Mouse (Mus musculus) adipocyte (in vitro differentiated cells): ENCODE measurements at regions not wholly inside any gene's neighbourhood (a gene's known extent, or its start where the extent isn't known, plus 50 kb on each side); places are given as distances from the start of the nearest gene placed in this dataset.
"Not testable (repeated sequence)": the region's sequence is repeated elsewhere in the genome, so short reads cannot be mapped to it uniquely, and the experiment has no call there.

ENCODE experiments used
- DNase-seq: peaks from one replicate; pipeline ENCODE4 v3.0.0-alpha.2; 2016; ENCODE audit warnings: low spot score

DNA sequence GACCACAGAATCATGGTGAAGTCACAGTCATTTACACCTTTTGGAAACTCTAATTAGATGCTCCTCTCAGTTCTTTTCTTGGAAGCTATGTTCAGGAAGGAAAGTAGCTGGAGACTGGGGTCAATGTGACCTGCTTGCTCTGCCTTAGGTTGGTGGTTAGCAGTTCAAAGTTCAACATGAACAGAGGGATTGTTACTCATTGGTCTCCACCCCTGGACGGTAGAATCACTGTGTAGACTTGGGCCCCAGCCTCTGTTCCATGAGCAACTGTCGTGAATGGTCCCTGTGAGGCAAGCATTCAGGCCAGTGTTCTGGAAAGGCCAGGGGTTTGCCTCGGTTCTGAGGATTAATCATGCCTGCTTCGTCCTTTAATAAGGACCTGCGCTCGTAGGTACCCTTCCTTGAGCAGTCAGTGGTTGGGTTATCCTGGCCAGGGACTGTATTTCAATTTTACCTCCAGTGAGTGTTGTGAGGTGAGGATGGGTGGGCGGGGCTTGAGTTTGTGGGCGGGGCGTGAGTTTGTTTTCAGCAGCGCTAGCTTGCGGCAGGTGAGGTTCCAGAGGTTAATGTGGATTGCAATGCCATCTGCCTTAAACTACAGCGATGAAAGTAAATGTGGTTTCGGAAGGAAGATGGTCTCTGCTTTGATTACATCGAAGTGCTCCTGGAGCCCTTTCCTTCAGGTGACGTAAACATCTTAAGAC is 152.6 kb upstream of the Pou3f3 start:
- DNase-seq, result no peak

DNA sequence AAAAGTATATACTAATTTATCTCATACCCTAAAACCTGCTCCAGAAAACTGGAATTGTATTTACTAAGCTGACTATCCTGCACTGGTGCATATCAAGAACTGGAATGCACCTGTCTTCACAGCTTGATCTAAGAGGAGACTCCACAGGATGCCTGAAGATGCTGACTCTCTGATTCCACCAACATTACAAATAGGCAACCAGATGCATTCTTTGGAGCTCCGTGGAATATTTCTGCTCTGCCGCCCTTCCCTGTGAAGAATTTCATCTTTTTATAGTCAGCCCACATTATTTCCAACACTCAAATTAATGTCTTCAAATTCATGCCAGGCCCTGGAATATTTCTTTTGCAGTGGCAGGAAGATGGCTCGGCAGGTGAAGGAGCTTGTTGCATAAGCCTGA is 148.7 kb upstream of the Pou3f3 start:
- no peak for DNase-seq

DNA sequence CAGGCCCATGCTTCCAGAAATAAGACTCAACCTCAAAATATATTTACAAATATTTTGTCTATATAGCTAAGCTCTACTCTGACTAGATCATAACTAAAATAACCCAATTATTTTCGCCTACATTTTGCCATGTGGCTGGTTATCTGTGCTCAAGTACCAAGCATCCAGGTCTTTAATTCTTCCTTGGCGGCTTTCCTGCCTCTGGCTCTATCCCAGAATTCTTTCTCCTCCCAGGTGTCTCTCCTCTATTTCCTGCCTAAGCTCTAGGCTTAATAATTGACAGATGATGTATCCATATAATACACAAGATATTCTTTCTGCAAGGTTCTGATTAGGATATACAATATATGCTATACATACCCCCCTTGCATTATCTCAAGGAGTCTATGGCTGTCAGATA is 138.3 kb upstream of the Pou3f3 start:
- DNase-seq, result no peak

DNA sequence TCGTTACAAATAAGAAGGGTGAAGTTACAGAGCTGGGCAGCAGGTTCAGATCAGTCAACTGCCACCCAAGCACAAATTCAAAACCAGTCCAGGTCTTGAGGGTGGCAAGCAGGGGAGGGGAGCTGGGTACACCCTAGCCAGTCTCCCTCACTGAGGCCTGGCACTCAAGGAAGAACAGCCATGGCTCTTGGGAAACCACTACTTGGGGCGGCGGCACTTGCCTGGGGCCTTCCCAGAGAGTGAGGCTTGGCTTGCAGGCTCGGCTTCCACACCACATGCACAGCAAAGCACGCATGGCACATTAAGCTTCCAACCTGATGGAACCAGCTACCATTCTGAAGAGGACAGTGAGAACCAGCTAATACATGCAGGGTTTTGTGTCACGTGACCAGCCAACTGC is 127.9 kb upstream of the Pou3f3 start:
- no peak for DNase-seq

DNA sequence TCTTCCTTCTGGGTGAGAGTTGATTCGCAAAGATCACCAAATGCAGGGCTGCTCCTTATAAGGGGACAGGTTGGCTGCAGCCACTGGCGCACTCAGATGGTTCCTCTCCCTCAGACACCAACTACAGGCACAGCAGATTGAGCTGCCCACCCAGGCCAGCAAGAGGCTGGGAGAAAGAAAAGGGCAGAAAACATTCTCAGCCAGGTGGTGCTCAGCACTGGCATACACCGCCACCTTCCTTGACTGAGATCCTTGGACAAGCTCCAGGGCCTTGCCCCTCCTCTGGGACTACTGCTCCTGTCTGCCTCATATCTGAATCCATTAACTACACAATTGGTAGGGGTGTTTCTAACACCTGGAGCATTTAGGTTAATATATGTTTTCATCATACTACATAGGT is 110.4 kb upstream of the Pou3f3 start:
- no peak for DNase-seq

DNA sequence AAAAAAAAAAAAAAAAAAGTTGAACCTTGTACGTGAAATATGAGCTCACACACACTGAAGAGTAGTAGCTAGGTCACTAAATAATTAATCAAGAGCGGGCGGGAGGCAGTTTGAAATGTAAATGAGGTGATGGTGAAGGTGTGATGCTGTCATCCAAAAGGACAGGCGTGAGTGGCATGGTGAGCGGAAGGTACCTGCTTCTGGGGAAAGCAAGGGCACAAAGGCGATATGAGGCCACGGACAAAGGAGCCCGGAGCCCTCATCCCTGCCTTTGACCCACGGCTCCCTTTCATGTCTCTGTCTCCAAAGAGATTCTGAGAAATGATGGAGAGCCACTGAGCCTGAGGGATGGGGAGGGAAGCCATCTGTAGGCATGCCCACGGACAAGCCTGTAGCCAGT is 107.1 kb upstream of the Pou3f3 start:
- DNase-seq, result no peak

DNA sequence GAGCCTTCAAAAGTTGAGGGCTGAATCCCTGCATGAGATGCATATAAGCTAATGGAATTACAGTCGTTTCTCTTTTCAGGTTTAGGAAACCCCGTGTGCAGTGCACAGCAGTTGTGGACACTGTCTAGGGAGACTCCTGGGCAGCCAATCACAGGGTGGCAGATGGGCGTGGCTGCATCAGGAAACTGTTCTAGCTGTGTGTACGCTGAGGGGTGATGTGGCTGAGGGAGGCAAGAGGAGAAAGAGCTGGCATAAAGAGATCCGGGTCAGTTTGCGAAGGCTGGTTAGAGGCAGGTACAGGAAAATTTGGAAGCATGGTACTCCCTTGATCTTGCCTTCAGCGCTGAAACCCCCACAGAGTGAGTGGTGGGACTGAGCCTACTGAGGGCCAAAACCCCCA is 106.1 kb upstream of the Pou3f3 start:
- no peak for DNase-seq

DNA sequence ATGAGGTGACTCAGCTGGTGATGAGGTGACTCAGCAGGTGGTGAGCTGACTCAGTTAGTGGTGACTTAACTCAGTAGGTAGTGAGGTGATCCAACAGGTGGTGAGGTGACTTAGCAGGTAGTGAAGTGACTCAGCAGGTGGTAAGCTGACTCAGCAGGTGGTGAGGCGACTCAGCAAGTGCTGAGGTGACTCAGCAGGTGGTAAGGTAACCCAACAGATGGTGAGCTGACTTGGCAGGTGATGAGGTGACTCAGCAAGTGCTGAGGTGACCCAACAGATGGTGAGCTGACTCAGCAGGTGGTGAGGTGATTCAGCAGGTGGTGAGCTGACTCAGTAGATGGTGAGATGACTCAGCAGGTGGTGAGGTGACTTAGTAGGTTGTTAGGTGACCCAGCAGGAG is 103.7 kb upstream of the Pou3f3 start:
- DNase-seq, result no peak

DNA sequence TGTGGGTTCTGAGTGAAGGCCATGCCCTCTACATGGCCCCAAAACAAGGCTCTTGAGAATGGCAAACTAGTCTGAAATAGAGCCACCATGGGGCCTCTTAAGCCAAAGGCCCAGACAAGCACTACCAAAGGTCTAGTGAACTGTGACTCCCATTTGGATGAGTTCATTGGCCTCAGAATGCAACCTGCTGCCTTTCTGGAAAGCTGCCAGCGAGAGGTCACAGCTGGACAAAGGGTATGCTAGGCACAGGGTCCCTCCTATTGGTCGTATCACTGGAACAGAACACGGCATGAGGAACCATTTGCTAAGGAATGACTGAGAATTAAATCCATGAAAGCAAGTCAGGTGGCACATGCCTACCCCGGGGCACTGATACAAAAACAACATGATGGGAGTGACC is 98.5 kb upstream of the Pou3f3 start:
- DNase-seq, result no peak

DNA sequence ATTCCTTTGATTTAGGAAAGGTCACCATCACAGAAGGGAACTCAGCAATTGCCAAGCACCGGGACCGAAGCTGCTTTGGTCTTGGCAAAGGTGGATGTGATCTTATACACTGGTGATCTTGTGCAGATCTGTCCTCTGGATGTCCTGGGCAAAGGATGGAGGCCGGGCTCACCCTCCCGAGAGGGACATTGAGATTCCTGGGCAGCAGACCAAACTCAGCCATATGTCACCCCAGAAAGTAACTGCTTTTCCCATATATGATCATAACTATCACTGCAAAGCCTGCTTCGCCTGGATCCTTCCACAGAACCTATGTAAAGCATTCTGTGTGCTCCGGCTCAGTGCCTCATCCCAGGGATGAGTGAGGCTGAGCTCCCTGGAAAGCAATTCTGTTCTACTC is 96.3 kb upstream of the Pou3f3 start:
- DNase-seq, result no peak

DNA sequence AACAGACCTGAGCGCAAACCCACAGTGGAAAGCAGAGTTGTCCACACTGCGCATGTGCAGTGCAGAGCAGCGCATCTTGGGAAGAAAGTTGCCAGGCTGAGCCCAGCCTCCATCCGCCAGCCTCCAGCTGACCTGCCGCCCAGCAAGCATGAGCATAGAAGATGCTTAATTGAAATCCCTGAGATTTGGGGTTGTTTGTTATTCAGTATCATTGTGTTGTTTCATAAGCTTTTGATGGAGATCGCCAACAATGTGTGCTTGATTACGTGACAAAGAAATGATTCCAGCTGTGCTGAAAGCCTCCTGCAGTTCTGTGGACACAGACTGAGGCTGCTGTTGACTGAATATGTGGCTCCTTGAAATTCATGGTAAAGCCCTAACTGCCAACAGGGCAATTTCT is 89.3 kb upstream of the Pou3f3 start:
- no peak for DNase-seq

DNA sequence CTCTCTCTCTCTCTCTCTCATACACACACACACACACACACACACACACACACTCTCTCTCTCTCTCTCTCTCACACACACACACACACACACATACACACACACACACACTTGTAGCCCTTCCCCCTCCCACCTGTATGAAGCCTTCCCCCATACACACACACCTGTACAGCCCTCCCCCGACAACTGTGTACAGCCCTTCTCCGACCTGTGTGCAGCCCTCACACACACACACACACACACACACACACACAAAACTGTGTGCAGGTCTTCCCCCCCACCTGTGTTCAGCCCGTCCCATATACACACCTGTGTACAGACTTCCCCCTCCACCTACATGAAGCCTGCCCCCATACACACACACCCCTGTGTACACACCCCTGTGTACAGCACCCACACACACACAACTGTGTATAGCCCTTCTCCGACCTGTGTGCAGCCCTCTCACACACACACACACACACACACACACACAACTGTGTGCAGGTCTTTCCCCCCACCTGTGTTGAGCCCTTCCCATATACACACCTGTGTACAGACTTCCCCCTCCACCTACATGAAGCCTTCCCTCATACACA is 88.0 kb upstream of the Pou3f3 start:
- not testable (repeated sequence) for DNase-seq

DNA sequence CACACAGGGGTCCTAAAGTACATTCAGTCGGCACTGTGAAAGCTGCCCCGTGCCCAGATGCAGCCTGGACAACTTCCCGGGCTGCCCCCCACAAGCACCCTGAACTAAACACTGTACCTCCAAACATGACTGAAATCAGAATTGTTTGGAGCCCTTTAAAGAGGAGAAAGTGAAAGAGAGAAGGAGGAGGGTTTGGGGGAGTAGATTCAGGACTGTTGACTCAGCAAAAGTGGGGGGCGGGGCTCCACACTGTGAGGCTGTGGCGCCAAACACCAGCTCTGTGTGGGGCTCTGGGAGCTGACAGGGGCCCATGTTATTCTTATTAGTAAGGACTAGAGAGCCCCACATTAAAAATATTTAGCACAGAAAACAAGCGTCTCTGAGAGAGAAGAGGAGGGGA is 71.8 kb upstream of the Pou3f3 start:
- no peak for DNase-seq

DNA sequence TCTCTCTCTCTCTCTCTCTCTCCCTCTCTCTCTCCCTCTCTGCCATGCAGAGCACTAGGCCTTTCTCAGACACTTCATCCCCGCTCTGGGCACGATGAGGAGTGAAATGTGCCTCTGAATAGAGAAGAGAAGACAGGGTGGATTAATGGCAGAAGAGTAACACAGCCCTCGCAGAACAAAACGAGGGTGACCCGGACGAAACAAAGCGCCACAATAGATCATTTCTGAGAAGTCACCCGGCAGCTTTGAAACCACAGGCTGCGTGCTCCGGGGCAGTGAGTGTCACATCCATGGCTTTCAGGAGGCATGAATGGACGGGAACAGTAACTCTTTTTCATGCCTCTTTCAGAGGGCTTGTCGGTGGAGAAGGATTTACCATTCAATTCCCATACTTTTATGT is 66.8 kb upstream of the Pou3f3 start:
- DNase-seq, result no peak

DNA sequence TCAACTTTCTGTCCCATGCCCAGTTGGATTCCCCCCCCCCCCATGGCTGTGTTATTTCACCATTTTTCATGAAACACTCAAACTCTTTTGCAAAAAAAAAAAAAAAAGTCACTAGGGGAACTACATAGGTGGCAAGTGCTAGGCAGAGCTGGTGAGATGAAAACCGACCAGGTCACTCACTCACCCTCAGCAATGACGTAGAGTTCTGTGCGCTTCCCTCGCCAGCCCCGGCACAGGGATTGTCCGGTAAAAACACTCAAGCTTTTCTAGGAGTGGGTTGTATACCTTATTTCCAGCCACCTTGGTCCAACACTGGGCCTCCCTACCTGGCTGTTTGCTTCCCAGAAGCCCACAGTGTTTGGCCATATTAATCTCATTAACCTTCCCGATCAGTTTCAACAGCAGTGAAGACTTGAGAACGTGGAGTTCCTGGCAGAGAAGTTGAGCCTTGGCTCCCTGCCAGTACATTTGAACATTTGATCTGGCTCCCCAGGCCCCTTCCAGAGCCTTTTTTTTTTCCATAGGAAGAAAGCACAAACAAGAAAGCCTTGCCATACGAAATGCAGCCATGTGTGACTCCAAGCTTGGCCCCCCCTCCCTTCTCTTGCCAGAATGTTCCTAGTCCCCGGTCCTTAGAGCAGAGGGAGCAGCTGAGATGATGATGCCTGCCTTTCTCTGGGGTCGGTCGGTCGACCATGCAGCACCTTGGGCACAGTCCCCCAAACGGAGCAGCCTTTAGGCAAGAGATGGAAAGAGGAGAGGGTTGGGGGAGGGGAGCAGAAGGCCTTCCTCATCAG is 65.9 kb upstream of the Pou3f3 start:
- DNase-seq, result no peak

DNA sequence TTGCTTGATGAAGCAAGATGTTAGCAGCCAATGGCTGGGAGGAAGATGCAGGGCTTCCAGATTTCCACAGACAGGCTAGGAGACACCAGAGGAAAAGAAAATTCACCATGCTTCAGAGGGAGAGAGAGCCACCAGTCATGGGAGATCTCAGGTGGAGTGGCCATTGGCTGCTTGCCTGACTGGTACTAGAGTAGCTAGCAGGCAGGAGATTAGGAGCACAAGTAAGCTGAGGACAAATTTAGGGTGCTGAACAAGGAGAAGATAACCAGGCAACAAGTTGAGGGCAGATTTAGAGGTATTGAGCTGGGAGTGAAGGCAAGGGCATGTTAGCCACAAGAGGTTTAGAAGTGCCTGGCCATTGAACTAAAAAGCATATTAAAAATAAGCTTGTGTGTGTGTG is 63.3 kb upstream of the Pou3f3 start:
- DNase-seq, result no peak

DNA sequence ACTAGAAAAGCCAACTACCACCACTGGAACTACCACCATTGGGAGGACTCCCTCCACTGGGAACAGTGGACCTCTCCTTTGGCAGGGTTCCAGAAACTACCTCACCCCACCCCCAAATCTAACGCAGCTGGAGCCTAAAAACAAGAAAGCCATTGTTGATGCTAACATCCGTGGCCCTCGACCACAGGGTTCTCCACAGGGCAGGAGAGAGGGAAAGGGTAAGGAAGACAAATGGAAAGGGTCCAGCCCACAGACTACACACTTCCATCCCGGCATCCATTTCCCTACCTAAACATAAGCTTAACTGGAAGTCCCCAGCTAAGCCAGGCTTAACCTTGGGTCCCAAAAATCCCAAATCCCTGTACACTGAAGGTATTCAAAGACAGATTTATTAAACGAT is 59.0 kb upstream of the Pou3f3 start:
- DNase-seq, result no peak
